Mouse (Mus musculus): Measurements from ENCODE around the gene Pcgf2.
"Not testable (repeated sequence)": the region's sequence is repeated elsewhere in the genome, so short reads cannot be mapped to it uniquely, and the experiment has no call there.

Gene Pcgf2

DNA sequence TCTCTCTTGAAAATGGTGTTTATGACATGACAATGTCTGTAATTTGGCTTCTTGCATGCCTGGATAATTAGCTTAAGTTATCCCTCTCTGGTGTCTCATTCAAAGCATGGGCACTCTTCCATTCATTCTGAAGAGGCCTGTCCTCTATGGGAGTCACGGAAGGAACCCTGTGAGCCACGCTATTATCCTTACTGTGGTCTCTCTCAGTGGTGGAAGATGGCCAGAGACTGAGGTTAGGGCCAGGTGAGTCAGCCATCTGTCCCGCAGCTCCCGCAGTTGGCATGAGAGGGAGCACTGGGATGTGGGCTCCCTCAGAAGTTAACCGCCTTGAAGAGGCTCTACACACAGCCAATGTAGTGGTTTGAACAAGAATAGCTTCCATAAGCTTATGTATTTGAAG is 50.0 kb downstream of the Pcgf2 start:
- DNase-seq (ENCODE audit: low spot score in 2 of 2): no peak

DNA sequence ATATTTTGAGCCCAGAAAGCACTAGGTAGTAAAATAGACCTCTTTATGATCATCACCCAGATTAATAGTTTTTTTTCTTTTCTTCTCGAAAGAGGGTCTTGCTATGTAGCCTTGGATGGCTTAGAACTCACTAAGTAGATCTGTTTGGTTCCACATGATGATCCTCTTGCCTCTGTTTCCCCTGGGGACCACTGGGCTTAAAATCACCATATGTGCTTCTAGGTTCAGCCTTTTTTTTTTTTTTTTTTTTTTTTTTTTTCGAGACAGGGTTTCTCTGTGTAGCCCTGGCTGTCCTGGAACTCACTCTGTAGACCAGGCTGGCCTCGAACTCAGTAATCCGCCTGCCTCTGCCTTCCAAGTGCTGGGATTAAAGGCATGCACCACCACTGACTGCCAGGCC is 51.8 kb downstream of the Pcgf2 start:
- DNase-seq (ENCODE audit: low spot score in 2 of 2): not testable (repeated sequence)

DNA sequence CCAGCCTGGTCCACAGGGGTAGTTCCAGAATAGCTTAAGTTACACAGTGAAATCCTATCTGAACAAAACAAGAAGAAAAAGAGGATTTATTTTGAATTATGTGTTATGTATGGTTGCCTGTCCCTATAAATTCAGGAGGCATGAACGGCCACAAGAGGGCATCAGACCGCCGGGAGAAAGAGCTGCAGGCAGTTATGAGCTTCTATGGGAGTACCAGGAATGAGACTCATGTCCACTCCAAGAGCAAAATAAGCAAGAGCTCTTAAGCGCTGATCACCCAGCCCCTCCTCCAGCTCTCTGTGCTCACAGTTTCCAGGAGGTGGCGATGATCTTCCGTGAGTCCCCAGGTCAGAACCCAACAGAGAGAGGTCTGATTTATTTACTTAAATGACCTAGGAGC is 55.5 kb downstream of the Pcgf2 start:
- DNase-seq (ENCODE audit: low spot score in 2 of 2): no peak

DNA sequence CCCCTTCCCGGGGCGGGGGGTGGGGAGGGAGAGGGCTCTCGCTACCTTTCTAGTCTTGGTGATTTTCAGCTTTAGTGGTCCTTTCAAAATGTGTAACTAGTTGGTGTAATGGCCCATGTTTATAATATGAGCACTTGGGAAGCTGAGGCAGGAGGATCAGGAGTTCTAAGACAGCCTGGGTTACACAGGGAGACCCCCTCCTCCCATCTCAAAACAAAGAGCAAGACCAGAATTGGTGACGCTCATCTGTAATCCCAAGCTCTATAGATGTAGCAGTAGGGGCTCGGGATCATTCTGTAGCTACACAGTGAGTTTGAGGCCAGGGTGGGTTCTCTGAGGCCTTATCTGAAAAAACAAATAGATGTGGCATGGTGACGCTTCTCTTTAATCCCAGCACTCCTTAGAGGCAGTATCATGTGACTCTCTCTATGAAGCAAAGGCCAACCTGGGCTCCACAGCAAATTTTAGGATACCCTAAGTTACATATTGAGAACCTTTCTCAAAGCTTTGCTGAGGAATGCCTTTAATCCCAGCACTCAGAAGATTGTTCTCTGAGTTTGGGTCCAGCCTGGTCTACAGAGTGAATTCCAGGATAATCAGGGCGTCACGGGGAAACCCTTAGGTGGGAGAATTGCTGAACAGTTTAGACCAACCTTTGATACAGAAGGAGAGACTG is 56.8 kb downstream of the Pcgf2 start:
- no peak for DNase-seq (ENCODE audit: low spot score in 2 of 2)

DNA sequence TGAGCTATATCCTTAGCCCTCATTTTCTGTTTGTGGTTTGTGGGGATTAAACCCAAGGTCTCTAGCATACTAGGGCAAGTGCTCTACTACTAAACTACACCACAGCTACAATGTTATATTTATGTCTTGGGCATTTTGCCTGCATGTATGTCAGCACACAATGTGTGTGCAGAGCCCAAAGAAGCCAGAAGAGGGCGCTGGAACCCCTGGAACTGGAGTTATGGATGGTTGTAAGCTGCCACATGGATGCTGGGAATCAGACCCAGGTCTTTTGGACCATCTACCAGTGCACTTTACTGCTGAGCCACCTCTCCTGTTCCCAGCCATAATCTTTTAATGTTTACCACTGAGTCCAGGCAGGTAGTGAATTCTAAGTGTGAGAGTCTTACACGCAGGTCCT is 57.6 kb downstream of the Pcgf2 start:
- DNase-seq (ENCODE audit: low spot score in 2 of 2): no peak

DNA sequence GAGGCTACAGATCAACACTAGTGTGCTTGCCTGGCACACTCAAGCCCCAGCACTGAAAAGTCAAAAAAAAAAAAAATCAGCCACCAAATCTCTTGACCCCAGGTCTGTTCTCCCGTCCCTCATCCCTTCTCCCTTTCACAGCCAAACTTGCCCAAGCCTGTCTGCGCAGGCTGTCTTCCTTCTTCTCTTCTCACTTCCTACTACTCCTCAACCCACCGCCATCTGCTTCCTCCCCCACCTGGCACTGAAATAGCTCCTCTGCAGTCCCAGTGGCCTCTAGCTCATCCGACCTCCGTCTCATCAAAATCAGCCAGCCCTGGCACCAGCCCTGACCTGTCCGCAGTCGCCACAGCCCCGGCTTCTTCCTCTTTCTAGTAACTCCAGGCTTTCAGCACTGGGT is 58.6 kb downstream of the Pcgf2 start:
- no peak for DNase-seq (ENCODE audit: low spot score in 2 of 2)

Measured in urinary bladder, postnatal 4 days (tissue).